Mouse (Mus musculus): ENCODE data around the gene Rdh5. TPM values are rescaled to one million over a fixed set of nuclear protein-coding genes. Genes with fewer than 3 reads are reported as not detected.

The Rdh5 gene
- total RNA-seq, 2 experiments from 2014 or later, result 5.9 to 9.7 TPM

DNA sequence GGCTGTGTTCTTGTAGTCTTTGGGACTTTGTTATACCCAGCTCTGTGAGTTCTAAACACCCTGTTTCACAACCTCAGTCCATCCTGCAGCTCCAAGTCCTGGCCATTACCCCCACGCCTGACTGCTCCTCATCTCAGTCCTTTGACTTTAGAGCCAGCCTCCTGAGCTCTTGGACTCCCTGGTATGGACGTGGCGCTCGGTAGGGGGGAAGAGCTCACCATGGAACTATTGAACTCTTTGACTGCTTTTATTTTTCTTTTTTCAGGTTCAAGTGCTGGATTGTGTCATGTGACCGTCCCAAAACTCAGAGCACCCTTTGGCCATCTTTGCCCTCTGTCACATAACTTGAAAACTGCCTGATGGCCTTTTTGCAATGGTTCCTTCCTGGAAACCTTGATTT lies 40.6 kb downstream of the Rdh5 start:
- intact Hi-C loops (cut with DNase I), result no loop called here
- no peak for DNase-seq

DNA sequence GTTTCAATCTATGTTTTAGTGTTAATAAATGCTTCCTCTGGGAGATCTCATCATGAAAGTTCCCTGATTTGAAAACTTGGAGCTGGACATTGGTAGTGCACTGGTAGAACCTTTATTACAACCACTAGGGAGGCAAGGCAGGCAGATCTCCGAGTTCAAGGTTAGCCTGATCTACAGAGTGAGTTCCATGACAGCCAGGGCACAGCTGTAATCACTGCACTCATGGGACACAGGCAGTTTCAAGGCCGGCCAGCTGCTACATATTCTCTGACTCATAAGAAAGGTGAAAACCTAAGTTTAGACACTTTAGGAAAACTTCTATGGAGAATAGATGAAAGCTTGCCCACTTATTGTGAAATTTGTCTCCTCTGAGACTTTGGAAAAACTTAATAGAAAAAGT lies 43.9 kb downstream of the Rdh5 start:
- intact Hi-C loops (cut with DNase I), result no loop called here
- DNase-seq, result no peak

DNA sequence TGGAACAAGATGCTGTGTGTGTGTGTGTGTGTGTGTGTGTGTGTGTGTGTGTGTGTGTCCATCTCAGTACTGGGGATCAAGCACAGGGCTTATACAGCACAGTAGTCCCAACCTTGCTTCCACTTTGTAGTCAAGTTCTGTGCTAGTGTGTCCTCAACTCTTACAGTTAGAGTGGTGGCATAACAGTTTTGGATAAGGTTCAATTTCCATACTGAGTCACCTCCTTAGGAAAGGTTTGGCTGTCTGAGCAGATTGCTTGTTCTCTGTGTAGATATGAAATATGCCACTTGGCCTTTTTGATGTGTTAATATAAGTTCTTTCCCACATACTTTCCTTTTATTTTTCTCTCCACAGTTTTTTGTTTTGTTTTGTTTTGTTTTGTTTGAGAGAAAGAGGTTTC lies 44.4 kb downstream of the Rdh5 start:
- intact Hi-C loops (cut with DNase I), result no loop called here
- no peak for DNase-seq

DNA sequence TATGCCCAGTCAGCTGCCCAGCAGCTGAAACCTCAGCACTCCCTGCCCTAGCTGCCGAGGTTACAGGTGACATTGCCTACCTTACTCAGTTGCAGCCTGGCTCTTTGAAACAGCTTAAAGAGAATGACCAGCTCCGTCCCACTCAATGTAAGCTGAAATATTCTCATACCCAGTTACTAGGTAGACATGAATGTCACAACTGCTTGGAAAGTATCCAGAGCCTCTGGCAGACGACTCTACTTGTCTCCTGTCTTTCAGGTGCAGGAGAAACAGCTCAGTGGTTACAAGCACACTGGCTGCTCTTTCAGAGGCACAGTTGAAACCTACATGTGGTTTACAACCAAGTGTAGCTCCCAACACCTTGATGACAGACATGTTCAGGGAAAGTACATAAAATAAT lies 52.3 kb downstream of the Rdh5 start:
- intact Hi-C loops (cut with DNase I), result no loop called here
- no peak for DNase-seq

DNA sequence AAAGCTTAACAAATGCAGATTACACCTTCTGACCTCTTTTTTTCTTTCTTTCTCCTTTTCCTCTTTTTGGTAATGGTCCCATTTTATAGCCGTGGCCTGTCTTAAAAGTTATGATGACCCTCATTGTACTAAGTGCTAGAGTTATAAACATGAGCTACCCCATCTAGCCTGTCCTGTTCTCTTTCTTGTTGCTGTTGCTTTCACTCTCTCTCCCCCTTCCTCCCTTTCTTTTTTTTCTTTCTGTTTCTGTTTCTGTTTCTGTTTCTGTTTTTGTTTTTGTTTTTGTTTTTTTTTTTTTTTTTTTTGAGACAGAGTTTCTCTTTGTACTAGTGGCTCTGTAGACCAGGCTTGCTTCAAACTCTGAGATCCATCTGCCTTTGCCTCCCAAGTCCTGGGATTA lies 56.2 kb downstream of the Rdh5 start:
- intact Hi-C loops (cut with DNase I), result no loop called here
- no peak for DNase-seq

DNA sequence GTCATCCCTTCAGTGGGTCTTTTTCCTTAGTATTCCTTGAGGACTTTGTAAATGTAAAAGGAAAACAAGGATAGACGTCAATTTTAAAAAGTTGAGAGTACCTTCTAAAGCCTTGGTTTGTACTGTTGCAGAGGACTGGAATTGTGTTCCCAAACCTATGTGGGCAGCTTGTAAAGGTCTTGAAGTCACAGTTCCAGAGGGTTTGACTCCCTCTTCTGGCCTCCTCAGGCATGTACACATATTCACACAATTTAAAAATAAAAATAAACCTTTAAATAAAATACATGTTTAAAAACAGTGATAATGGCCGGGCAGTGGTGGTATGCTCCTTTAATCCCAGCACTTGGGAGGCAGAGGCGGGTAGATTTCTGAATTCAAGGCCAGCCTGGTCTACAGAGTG lies 56.6 kb downstream of the Rdh5 start:
- DNase-seq, result no peak
- intact Hi-C loops (cut with DNase I), result no loop called here

Other genes starting within 250 kb of the Rdh5 start
- 10 to 100 TPM; 14.4 to 16.3 TPM for gene Suox, start 248.8 kb downstream of the Rdh5 start, total RNA-seq (2021)
- 10 to 100 TPM; 74.3 to 78.1 TPM for gene Rab5b, start 226.6 kb downstream of the Rdh5 start, total RNA-seq (2021)
- 1 to 10 TPM; 2.1 to 2.2 TPM for gene Pmel, start 218.7 kb downstream of the Rdh5 start, total RNA-seq (2021)
- 10 to 100 TPM; 30.6 to 36.4 TPM for gene Cdk2, start 217.9 kb downstream of the Rdh5 start, total RNA-seq (2021)
- 10 to 100 TPM; 10.3 to 11.9 TPM for gene Dgka, start 178.0 kb downstream of the Rdh5 start, total RNA-seq (2021)
- 10 to 100 TPM; 14.5 to 18.4 TPM for gene Pym1, start 175.0 kb downstream of the Rdh5 start, total RNA-seq (2021)
- gene Mmp19, start 132.0 kb downstream of the Rdh5 start, total RNA-seq (2021), result 1 to 10 TPM; 3.4 to 5.4 TPM
- gene Dnajc14, start 118.8 kb downstream of the Rdh5 start, total RNA-seq (2021), result 10 to 100 TPM; 49.1 to 52.0 TPM
- 10 to 100 TPM; 12.7 to 13.3 TPM for gene Tmem198b, start 118.5 kb downstream of the Rdh5 start, total RNA-seq (2021)
- 10 to 100 TPM; 47.2 to 52.6 TPM for gene Sarnp, start 105.6 kb downstream of the Rdh5 start, total RNA-seq (2021)
- 1 to 10 TPM; 6.5 to 9.8 TPM for gene Ormdl2, start 101.2 kb downstream of the Rdh5 start, total RNA-seq (2021)
- gene Gdf11, start 31.2 kb downstream of the Rdh5 start, total RNA-seq (2021), result 1 to 10 TPM; 3.1 to 4.0 TPM
- gene Cd63, start 21.9 kb downstream of the Rdh5 start, total RNA-seq (2021), result 100 to 1,000 TPM; 203 to 239 TPM
- 100 to 1,000 TPM; 188 to 198 TPM for gene Bloc1s1, start 1.1 kb upstream of the Rdh5 start, total RNA-seq (2021)
- gene Itga7, start 10.9 kb upstream of the Rdh5 start, total RNA-seq (2021), result 100 to 1,000 TPM; 125 to 136 TPM
- gene Mettl7b, start 38.1 kb upstream of the Rdh5 start, total RNA-seq (2021), result not detected
- not detected for gene Olfr9, start 66.5 kb upstream of the Rdh5 start, total RNA-seq (2021)
- gene Olfr763, start 87.9 kb upstream of the Rdh5 start, total RNA-seq (2021), result not detected
- not detected for gene Olfr764-ps1, start 117.0 kb upstream of the Rdh5 start, total RNA-seq (2021)
- not detected for gene Olfr765, start 127.1 kb upstream of the Rdh5 start, total RNA-seq (2021)
- not detected for gene Olfr766-ps1, start 146.1 kb upstream of the Rdh5 start, total RNA-seq (2021)
- gene Olfr767, start 160.0 kb upstream of the Rdh5 start, total RNA-seq (2021), result not detected
- gene Olfr768, start 176.5 kb upstream of the Rdh5 start, total RNA-seq (2021), result not detected
- gene Olfr769, start 195.0 kb upstream of the Rdh5 start, total RNA-seq (2021), result not detected
- gene Olfr770, start 216.1 kb upstream of the Rdh5 start, total RNA-seq (2021), result not detected
- not detected for gene Olfr771, start 241.9 kb upstream of the Rdh5 start, total RNA-seq (2021)

Measured in heart, postnatal 10 days (tissue).